ENCODE assay signal across 13 mouse cellular contexts in genomic region chr1:163252331-163252730, GRCm38 (mm10).
DNase-seq lines count a peak whose midpoint lies in the region; ATAC-seq and TF ChIP-seq lines count a peak whose summit lies in the region.
"Had no signal": no experiment of that assay in that cellular context is flagged by ENCODE, and none has a peak within 500 bp of the region (broad histone marks: within the 10 kb centered on the region; RNA-seq: fewer than 3 reads in every experiment).

No protein-coding gene starts in this region.

- 68% methylated on average over 5 of the region's 5 CpGs for WGBS in kidney, adult 2 months

- H3K27me3 ChIP-seq in kidney, adult 2 months (replicated peaks; ENCODE audit: control insufficient read depth, insufficient read depth, low read length), result no peaks in the 10 kb centered on the region
- H3K27me3 ChIP-seq: liver, embryonic 12.5 days had no signal

- no peaks in the 10 kb centered on the region for H3K9me3 ChIP-seq in ES-E14 (ENCODE audit: control insufficient read depth, insufficient read depth, low read depth, low read length)
- H3K9me3 ChIP-seq: liver, embryonic 12.5 days had no signal

- TF ChIP-seq CTCF in embryonic fibroblast, embryonic 13.5 days (IDR thresholded peaks at IDR 0.05; ENCODE audit: borderline replicate concordance, insufficient read depth, low read length), result no peak
- TF ChIP-seq CTCF in kidney, adult 2 months (conservative IDR thresholded peaks at IDR 0.05; ENCODE audit: insufficient read depth, insufficient read length, low read depth, low read length), result no peak

- no peaks in the 10 kb centered on the region for H3K4me1 ChIP-seq in ES-E14 (ENCODE audit: control insufficient read depth in 2 of 2, insufficient read depth in 2 of 2, low read length in 2 of 2, poor library complexity in 1 of 2)
- H3K4me1 ChIP-seq in embryonic fibroblast, embryonic 13.5 days (ENCODE audit: control insufficient read depth, insufficient read depth, low read length), result peaks cover 8% of the 10 kb centered on the region
- no peaks in the 10 kb centered on the region for H3K4me1 ChIP-seq in kidney, adult 2 months (ENCODE audit: control insufficient read depth, insufficient read depth, low read length)
- H3K4me1 ChIP-seq: liver, embryonic 12.5 days had no signal

- no peak overlapping the region for H3K9ac ChIP-seq in ES-E14 (ENCODE audit: insufficient read depth, low read depth, low read length, poor library complexity, severe bottlenecking)
- H3K9ac ChIP-seq: liver, embryonic 12.5 days had no signal

- H3K27ac ChIP-seq in ES-E14 (ENCODE audit: insufficient read depth, low read depth, low read length, poor library complexity, severe bottlenecking), result no peak overlapping the region
- H3K27ac ChIP-seq in embryonic fibroblast, embryonic 13.5 days (ENCODE audit: insufficient read depth, low read length), result peak overlapping the region; percentile 100
- H3K27ac ChIP-seq in kidney, adult 2 months (ENCODE audit: insufficient read depth, low read depth, low read length), result no peak overlapping the region
- H3K27ac ChIP-seq: left cerebral cortex, adult 2 months; liver, embryonic 12.5 days had no signal

- TF ChIP-seq POLR2A in embryonic fibroblast, embryonic 13.5 days (IDR thresholded peaks at IDR 0.05; ENCODE audit: low read depth, low read length), result no peak
- no peak for TF ChIP-seq POLR2A in kidney, adult 2 months (IDR thresholded peaks at IDR 0.05; ENCODE audit: low read depth, low read length)

- no peak overlapping the region for H3K4me3 ChIP-seq in ES-E14 (ENCODE audit: insufficient read depth in 1 of 2, low read depth in 1 of 2, low read length in 2 of 2, poor library complexity in 1 of 2, severe bottlenecking in 1 of 2)
- no peak overlapping the region for H3K4me3 ChIP-seq in embryonic fibroblast, embryonic 13.5 days (ENCODE audit: insufficient read depth, low read length)
- H3K4me3 ChIP-seq in kidney, adult 2 months (ENCODE audit: insufficient read depth, low read depth, low read length), result no peak overlapping the region
- H3K4me3 ChIP-seq: left cerebral cortex, adult 2 months; liver, embryonic 12.5 days had no signal

- in situ Hi-C loops in ES-E14 (cut with MboI; ENCODE audit: low sequenced_read_pairs in 2 of 2, unreplicated experiment in 2 of 2), result no loop called here

- H3K36me3 ChIP-seq in ES-E14 (ENCODE audit: control insufficient read depth, insufficient read depth, low read length, poor library complexity, severe bottlenecking), result no peaks in the 10 kb centered on the region
- H3K36me3 ChIP-seq in kidney, adult 2 months (ENCODE audit: control insufficient read depth, insufficient read depth, low read length), result no peaks in the 10 kb centered on the region
- H3K36me3 ChIP-seq: liver, embryonic 12.5 days had no signal

- ATAC-seq in frontal cortex, adult (ENCODE audit: low TSS enrichment), result peak; percentile 83
- ATAC-seq: activated CD4-positive, CD25-positive, alpha-beta regulatory T cell, adult 4 months; liver, embryonic 12.5 days had no signal

- DNase-seq in frontal cortex, postnatal 10 days (ENCODE audit: low spot score in 2 of 2), result no peak
- DNase-seq in layer of hippocampus, adult 18-20 months (ENCODE audit: low spot score in 2 of 2), result peak; percentile 9 to 51
- no peak for DNase-seq in layer of hippocampus, adult 9-10 months (ENCODE audit: low spot score)
- no peak for DNase-seq in ES-E14 (ENCODE audit: low read depth, low spot score)
- DNase-seq in urinary bladder, postnatal 14 days (ENCODE audit: low spot score), result no peak
- DNase-seq in kidney, adult 2 months, result no peak
- DNase-seq: cerebellum, adult 11 months; kidney, adult 18-20 months had no signal

TF ChIP-seq in ES-E14, 5 proteins besides CTCF, POLR2A, EP300 and RAD21:
- TF ChIP-seq MAFK (IDR thresholded peaks at IDR 0.05; ENCODE audit: insufficient read depth, low read depth, low read length) (peak; percentile 72), CHD2 (IDR thresholded peaks at IDR 0.05; ENCODE audit: low read depth, low read length) (no peak), ZC3H11A (IDR thresholded peaks at IDR 0.05; ENCODE audit: borderline replicate concordance, low read depth, low read length) (no peak), HCFC1 (IDR thresholded peaks at IDR 0.05; ENCODE audit: borderline replicate concordance, insufficient read depth, low read length) (no peak)
TF ChIP-seq in ES-E14: peak in this region for 1.

Comparison
In these comparisons a context has a peak if more than half of its experiments do, and no peak if none do; other contexts are left out.
1. DNase-seq: peak in layer of hippocampus, adult 18-20 months (2 of 2); none in frontal cortex, postnatal 10 days (0 of 2), layer of hippocampus, adult 9-10 months (single experiment), ES-E14 (single experiment), urinary bladder, postnatal 14 days (single experiment) and kidney, adult 2 months (single experiment).